Mouse (Mus musculus): ENCODE results near the gene Hmcn2.

DNA sequence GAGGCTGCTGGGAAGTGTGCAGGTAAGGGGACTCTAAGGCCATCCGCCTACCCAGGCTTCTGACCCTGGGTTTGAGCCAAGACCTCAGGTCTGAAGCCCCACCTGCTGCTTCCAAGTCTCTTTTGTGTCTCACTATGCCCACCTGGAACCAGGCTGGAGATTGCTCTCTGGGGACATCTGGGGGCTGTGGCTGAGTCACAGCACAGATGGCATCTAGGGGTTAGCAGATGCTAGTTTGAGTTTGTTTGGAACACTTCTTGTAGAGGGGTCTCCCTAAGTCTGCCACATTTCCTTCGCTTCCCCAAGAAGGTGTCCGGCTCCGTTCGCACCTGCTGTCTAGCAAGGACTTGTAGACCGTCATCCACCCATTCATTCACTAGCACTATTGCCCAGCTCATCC is 45.0 kb upstream of the Hmcn2 start:
- no peak for TF ChIP-seq POLR2A (IDR thresholded peaks at IDR 0.05; ENCODE audit: insufficient read depth, low read depth, low read length)
- no peak for TF ChIP-seq CTCF (IDR thresholded peaks at IDR 0.05; ENCODE audit: insufficient read depth, low read depth, low read length)
